Mouse (Mus musculus) monocyte, adult 5-6 weeks (primary cell): ENCODE measurements around the gene Ddo. TPM values are rescaled to one million over a fixed set of nuclear protein-coding genes. Genes with fewer than 3 reads are reported as not detected.

Experiments used
- ATAC-seq: fragments of 153-309, 156-312 bp; replicated peaks from 2 replicates; pipeline ENCODE4 v1.8.0; 2017; ENCODE audit warnings: mild to moderate bottlenecking; ENCODE audit not compliant: low TSS enrichment, insufficient number of reproducible peaks, severe bottlenecking, poor library complexity, low FRiP score
- total RNA-seq: library from RNA; stranded (forward); fragments of 200-1000, 200-491, 200-594 nt; gene quantifications from 3 replicates; pipeline ENCODE4 v1.2.3, GENCODE M21; 2017

Ddo gene
- total RNA-seq, 1 experiment from 2014 or later, result not detected

DNA sequence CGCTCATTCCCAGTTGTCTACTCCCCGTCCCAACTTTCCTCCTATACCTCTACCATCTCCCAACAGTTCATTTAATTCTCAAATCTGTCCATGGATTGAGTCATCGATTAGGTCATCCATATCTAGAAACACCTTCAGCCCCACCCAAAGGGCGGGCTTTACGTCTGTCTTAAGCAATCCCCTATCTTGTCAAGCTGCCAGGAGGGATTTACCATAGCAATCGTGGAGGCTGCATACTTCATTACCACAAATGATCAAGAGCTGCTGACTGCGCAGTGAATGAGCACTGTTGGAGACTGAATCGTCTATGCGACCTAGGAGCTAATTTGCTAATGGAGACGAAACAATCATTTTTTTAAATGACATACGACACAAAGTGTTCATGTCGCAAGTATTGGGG lies 19.0 kb downstream of the Ddo start:
- no peak for ATAC-seq

DNA sequence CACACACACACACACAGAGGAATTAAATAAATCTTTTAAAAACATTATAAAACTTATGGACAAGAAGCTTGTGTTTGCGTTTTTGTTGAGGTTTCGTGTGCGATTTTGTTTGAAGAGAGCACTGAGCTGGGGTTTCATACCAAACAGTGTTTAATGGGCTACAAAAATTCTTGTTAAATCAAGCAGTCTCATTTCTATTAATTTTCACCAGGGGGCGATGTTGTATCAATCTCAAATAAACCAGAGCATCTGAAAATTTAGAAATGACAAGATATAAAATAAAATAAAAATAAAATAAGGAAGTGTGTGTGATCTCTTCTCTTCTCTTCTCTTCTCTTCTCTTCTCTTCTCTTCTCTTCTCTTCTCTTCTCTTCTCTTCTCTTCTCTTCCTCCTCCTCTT lies 19.8 kb downstream of the Ddo start:
- no peak for ATAC-seq

DNA sequence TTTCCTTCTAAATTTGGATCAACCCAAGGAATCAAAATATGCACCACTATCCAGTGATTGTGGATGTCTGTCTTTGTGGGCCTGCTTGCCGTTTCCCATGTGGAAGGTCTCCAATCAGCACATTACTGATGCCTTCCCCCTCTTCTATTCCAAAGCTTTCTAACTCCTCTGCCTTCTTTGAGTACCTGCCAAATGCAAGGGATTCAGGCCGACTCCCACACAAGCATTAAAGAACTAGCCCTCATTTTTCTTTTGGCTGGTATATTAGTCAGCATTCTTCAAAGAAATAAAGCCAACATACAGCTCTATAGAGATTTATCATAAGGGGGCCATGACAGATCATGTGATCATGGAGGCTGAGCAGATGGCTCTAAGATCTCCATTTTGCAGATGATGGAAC lies 21.9 kb downstream of the Ddo start:
- no peak for ATAC-seq

GRCm38 (mm10) chr10:40665270-40665669 lies 35.5 kb downstream of the Ddo start:
- ATAC-seq, result no peak

- no peak for ATAC-seq
These were observed 37.1 kb downstream of the Ddo start for GRCm38 (mm10) chr10:40666943-40667342.

- no peak for ATAC-seq
These were observed 38.8 kb downstream of the Ddo start for GRCm38 (mm10) chr10:40668640-40669039.

GRCm38 (mm10) chr10:40672587-40673296 lies 42.9 kb downstream of the Ddo start:
- no peak for ATAC-seq

DNA sequence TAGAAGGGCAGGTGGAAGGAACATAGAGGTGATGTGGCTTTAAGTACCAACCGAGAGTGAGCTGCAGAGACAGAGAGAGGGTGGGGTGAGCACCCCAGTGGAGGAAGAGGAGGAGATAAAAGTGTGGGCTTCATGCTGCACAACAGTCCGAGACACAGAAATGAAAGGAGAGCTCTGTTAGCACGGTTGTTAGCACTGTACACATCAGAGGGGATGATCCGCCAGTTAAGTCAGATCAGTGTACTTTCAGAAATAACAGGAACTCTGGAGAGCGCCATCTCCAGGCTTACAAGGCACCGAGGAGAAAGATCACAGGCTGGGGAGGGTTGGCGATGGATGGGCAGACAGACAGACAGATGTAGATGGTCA lies 43.5 kb downstream of the Ddo start:
- ATAC-seq, result no peak

DNA sequence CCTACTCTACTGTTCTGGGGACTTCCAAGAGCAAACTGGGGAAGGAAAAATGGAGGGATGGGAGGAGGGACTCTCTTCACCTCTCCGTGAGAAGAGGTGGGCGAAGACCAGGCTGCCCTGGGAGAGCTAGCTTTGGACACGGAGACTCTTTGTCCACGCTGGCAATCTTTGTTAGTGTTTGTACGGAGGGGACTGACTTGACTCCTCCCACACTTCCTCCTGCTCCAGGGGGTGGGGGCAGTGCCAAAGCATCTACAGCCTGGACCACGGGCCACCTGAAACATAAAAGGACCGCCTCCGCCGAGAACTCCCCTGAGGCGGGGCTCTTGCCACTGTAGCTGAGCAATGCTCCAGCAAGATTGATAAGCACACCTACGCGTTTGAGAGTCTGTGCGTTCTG lies 44.3 kb downstream of the Ddo start:
- ATAC-seq, result no peak

GRCm38 (mm10) chr10:40675921-40676320 lies 46.1 kb downstream of the Ddo start:
- no peak for ATAC-seq

DNA sequence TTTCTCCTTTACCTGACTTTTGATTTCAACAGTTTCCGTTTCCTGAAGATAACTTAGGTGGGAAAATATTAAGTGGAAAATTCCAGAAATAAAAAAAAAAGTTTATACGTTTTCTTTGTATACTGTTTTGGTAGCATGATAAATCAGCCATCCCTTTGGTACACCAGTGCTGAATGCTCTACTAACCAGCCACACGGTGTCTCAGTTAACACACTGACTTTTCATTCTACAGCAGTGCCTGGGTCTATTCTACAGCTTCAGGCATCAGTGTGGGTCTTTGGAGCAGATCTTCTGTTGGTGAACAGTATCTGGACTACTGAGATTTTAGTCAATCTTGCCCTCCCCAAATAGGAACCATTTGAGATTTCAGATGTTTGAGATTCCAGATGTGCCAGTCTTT lies 48.7 kb downstream of the Ddo start:
- no peak for ATAC-seq

- ATAC-seq, result no peak
These were observed 52.7 kb downstream of the Ddo start for GRCm38 (mm10) chr10:40682470-40682869.

DNA sequence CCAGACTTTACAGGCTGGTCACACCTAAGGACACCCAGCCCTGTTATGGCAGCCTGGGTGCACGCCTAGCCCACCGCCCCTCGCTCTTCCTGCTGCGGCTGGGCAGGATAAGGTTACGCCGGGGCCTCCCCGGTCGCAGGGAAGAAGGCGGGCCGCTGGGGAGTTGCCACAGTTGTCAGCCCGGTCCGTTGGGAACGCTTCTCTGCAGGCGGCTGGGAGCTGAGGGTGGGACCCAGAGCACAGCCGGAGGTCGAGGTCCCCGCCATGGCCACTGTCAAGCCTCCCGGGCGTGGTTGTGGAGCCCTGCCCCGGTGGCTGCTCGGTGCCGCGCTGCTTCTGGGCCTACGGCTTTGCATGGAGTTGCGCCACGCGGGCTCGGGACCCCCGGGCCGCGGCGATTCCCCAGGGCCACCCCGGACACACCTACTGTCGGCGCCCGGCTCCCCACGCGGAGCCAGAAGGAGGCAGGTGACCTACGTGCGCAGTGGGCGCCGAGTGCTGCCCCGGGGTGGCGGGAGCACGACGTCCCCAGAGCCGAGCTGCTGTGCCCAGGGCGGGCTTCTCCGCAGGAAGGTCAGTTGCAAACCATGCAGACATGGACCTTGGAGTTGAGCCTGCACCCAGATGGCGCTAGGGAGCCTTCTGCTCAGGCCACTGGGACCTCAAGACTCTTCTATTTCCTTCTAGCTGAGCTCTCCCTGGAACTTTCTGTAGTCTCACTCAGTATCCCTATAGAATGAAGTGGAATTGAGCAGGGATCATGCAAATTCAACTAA lies 53.5 kb downstream of the Ddo start, which contains the start of gene Mettl24:
Mettl24 (plus strand) TSS at position 191 of the 776 bp plus-strand sequence.
- no peak for ATAC-seq

DNA sequence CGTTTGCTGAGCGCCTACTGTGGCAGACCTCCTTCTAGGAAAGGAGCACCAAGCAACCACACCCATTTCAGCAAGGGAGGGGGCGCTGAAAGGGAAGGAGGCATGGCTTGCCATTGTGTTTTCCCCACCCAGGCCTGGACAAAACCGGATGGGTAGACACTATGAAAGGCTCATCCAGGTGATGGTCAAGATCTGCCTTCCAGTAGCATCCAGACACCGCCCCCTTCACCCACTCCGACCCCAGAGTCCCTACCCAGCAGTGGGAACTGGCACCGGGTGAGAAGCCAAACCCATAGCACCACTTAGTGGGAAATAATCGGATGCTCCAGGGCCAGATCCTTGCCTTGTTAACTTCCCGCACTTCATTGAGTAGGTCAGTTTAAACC lies 54.0 kb downstream of the Ddo start:
- no peak for ATAC-seq

- ATAC-seq, result no peak
These were observed 54.5 kb downstream of the Ddo start for GRCm38 (mm10) chr10:40684326-40684725.

DNA sequence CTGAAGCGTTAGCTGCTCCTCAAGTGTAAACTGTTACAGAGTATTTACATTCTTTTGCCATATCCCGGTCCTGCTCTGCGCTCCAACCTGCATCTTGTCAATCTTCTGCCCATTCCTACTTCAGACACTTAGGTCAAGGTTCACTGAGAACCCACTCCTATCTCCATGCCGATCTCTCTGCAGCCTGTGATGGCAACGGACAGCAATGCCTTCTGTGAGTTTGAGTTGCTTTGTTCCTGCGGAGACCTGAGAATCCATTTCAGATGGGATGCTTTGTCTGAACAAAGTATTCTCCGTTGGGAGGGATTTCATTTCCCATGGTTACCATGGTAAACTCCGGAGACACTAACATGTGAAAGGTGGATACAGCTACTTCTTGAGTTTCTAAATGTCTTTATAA lies 55.8 kb downstream of the Ddo start:
- no peak for ATAC-seq

DNA sequence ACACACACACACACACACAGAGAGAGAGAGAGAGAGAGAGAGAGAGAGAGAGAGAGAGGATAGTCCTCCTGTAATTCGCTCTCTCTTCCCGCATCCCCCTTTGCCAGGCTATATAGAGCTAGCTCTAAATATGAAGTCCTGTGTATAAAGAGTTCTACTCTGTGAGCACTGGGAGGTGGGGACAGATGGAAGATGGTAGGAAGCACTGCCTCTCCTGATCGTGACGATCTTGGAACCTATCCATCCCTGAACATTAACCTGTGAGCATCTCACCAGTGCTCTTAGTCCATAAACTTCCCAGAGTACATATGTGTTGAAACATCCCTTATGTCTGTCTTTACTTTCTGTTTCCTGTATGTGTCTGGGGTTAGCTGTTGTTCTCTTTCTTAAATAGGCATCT lies 57.2 kb downstream of the Ddo start:
- no peak for ATAC-seq

DNA sequence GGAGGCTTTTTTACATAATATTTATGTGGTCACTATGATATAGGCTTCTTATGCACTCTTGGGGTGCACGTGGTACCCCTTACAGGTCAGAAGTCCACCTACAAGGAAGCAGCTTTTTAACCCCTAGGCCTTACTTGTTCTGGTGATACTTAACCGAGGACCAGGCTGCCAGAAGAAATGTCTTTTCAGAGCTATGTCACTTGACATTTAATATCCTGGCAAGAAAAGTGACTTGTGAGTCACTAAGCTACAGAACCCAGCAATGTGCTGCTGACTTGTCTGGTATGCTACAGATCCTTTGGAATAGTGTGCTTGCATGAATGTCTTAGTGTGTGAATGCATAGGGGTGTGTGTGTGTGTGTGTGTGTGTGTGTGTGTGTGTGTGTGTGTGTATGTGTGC lies 57.6 kb downstream of the Ddo start:
- no peak for ATAC-seq

- ATAC-seq, result no peak
These were observed 58.5 kb downstream of the Ddo start for GRCm38 (mm10) chr10:40688266-40688665.

DNA sequence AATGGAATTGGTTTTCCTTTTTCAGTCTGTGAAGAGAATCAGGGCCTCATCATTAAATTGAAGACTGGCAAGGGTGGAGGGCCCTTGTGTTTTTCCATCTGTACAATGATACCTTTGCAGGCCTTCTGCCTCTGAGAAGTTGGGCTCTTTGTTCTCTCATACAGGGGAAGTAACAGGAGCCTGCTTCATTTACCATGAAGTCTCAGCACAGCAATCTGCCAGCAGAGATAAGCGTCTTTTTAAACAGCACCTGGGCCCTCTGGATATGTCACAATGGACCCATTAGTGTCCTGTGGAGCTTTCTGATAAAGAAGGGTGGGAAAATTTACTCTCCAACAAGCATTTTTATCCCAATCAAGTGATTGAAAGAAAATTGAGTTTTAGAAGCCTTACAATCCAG lies 59.1 kb downstream of the Ddo start:
- ATAC-seq, result no peak
